Mouse (Mus musculus) cerebellum, adult 8-10 months (tissue): Measurements from ENCODE around the gene Cxcr2.
A peak's percentile ranks its signal among the peaks of the same experiment; 100 is the strongest.

ENCODE experiments used
- DNase-seq: peaks from one replicate; pipeline ENCODE4 v3.0.0; 2022

Gene Cxcr2

DNA sequence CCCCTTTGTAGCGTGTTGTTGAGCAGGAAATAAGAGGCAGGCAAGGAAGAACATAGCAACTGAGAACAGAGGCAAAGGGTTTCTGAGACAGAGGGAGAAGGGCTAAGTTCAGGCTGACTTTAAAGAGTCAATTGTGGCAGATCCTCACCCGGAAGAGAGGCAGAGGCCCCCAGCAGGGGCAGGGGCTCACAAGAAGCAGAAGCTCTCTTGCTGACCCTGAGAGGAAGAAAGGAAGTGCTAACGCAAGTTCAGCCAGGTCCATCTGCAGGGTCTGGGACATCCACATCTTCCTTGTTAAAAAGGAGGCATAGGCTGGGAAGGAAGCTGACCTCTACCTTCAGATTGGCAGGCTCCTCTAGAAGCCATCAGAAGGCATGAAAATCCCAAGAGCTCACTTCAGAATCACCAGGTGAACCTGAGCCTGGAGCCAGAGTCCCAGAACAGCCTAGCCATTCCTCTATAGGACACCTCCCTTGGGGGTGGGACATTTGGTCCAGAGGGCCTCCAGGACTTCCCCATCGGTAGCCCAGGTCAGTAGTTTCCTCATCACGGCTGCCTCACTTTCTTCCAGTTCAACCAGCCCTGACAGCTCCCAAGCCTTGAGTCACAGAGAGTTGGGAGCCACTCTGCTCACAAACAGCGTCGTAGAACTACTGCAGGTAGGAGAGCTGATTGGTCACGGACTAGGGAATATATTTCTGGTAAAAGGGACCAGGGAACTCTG lies at the start of gene Cxcr2:
TSS of gene Cxcr2 (plus strand) at position 529 of the 724 bp plus-strand sequence.
- no peak for DNase-seq

DNA sequence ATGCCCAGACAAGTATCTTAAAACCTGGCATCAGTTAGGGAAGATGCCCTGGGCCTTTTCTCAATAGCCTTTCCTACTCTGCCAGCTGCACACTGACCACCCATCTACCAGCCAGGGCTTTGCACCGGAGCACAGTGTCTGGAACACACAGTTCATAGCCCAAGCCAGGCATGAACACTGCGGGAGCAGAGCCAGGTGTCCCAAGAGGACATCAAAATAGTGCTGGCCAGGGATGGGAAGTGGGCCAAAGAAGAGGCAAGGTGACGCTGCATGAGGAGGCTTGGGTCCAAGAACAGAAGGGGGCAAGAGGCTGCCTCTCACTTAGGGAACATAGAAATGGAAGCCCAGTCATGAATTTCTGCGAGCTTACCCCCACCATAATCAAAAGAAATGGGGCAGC lies 48.1 kb upstream of the Cxcr2 start:
- no peak for DNase-seq

DNA sequence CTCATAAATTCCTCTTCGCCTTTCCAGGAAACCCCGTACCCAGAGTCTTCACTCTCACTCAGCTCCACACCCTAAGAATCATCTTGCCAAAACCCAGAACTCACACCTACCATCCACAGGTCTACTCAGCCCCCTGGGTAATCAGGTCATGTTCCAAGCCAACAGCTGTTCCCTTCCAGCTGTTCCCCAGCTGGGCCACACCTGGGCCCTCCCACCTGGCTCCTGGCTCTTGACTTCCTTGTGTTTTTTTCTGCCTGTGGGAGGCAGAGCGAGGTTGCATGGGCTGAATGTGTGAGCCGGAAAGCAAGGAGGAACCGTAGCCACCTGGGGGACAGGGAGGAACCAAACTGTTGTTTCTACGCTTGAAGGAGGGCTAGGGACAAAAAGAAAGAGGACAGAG lies 47.6 kb upstream of the Cxcr2 start:
- no peak for DNase-seq

DNA sequence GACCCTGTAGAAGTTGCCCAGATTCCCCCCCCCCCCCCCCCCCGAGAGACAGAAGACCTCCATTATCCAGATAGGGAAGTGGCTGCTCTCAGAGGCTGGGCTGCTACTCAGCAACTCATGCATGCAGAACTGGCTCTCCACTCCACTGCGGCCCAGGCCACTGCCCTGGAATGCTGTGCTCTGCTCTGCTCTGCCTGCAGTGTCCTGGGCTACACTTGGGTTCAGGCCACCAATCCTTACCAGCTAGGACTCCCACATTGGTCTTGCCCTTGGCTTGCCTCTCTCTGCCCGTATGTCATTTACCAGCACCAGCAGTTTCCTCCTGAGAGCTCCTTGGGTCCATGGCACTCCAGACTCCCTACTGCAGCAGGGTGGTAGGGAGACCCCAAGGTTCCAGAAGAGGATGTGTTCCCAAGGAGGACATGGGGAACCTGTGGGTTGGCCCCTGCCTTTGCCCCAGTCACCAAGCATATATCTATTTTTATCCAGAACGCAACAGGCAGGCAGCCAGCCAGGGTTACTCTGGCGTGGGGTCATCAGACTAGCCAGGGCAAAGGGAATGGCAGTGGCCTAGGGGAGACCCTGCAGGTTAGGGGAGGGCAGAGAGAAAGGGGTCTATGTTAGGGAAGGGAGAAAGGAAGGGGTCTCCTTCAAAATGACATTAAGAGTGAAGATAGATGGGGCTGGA lies 45.7 kb upstream of the Cxcr2 start:
- no peak for DNase-seq

DNA sequence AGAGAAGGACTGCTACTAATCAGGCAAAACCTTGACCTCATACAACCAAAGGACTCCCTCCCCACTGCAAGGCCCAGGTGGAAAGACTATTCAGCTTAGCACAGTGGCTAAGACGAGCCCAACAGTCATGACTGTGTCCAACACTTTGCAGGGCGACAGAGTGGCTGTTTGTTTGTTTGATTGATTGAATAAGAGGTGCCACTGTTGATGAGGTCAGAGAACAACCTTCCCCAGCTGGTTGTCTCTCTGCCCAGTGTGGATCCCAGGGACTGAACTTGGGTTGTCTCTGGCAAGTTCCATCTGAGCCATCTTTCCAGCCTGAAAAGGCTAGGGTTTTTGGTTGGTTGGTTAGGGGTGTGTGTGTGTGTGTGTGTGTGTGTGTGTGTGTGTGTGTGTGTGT lies 44.1 kb upstream of the Cxcr2 start:
- no peak for DNase-seq

DNA sequence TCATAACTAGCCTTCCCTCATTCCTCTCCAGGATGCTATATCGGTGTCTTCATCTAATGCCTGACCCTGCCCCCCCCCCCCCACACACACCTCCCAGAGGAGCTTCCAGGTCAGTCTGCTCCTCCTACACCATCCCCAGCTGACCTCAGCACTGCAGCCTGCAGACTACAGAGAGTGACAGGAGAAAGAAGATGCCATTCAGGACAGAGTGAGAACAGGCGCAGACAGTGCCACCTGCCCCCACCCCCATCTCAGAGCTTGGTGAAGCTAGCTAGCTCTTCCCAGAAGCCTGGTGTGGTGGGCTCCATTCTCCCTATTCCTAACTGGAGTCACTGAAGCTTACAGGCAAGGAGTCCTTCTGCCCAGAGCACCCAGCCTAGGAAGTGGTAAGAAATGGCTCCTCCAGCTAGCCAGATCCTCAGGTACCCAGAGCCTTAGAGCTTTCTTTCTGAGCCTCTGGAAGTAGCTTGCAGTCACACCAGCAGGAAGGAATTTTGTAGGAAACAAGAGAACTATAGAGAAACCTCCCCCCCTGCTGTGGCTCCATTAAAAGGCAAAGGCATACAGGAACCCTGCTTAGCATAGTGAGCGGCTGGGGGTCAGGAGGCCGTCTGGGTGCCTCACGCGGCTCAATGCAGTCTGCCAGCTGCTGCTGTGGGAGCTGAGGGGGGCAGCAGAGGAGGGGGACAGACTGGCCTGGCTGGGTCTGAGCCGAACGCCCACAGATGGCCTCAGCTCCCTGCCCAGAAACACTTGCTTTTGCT lies 42.7 kb upstream of the Cxcr2 start:
- no peak for DNase-seq

DNA sequence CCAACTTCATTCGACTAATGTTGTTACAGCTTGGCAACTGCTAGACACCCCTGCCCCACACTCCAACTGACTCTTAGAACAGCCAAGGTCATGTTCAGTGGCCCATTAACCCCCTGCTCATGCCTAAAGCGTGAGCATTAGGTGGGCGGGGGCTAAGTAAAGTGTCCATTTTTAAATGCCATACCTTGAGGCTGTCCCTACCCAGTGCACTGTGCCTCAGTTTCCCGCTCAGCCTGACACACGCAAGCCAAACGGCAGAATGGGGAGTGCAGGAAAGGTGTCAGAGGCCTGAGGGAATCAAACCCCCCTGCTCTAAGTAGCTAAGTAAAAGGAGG lies 42.1 kb upstream of the Cxcr2 start:
- no peak for DNase-seq

DNA sequence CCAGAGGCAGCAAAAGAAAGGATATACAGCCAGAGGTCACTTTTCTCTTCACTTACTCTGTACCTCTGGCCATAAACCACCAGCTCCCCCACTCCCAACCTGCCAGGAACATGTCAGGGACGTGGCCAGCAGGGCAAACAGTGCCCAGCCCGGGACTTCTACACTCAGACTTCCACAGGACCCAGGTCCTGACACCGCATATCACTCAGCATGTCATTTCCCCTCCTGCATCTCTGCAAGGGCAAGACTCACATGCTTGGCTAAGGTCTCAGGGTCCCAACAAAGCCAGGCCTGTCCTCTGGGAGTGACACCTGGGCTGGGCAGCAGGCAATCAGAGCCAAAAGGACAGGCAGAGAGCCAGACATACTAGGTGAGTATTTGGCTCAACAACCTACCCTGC lies 40.7 kb upstream of the Cxcr2 start:
- DNase-seq, result no peak

DNA sequence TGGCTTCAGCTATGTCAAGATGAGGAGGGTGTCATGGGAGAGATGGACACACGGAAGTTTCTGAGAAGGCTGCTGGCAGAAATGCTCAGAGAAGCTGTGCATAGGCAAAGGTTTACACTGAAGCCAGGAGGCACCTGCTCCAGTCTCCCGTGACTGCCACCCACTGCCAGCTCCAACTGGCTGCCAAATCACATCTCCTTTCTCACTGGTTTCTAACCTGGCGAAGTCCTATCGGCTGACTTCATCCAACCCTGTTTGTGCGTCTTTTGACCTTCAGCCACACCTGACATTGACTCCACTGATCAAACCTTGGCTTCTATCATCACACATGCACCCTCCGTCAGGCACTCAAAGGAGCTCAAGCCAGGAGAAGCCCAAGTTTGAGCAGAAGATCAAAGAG lies 35.9 kb upstream of the Cxcr2 start:
- DNase-seq, result no peak

DNA sequence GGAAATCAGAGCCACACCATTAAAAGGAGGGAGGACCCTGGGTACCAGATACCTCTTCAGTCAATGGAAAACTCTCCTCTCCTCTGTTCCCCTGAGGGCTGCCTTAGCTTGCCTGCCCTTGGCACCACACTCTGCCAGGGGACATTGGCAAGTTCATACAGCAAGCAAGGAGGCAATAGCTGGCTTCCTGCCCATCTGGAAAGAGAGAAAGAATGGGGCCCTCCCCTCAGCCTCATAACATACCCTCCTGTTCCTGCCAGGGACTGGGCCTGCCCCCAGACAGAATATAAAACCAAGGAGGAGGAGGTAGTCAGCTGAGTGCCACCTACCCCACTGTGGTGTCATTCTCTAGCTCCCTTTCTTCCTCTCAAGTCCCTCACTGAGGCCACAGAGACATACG lies 34.7 kb upstream of the Cxcr2 start:
- DNase-seq, result no peak

DNA sequence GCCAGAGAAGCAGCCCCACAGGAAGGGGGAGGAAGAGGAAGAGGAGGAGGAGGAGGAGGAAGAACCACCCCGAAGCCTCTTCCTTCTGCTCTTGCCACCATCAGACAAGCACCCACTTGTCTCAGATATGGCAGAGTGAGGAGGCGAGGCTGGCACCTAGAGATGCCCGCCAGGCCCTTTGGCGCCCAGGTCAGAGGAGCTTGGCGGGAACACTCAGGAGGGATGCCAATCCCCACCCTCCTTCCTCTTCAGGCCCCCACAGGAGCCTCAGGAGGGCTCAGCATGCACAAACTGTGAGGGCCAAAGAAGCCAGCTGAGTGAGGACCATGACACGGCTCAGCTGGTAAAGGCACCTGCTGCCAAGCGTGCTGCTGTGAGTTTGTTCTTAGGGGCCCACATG lies 32.7 kb upstream of the Cxcr2 start:
- DNase-seq, result no peak

DNA sequence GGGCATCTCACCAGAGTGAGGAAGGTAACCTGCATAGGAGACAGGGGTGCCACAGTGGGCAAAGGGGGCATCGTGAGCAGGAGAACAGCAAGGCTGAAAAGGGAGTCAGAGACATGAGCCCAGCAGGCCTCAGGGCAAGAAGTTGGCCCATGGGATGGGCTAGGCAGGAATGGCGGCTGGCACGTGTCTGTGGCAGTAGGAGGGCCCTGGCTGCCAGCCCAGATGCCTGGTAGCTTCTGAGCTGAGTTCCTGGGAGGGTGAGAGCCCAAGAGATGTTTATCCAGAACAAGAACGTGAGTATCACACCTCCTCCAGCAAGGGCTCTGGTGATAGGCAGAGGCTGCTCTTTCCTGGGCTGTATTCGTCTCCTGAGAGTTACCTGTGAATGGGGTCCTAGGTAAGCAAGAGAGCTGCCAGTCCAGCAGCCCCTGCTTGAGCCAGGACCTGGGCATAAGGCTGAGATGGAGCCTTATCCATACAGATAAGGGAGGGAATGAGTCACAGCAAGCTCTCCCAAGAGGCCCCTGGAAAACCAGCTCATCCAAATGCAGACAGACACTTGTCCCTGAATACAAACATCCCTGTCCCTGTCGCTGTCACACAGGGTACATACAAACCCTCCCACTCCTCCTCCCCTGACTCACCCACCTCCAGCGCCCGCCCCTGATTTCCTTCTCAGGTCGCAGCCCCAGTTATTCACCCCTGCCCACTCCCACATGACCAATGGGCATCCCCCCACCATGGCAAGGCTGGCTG lies 31.8 kb upstream of the Cxcr2 start:
- no peak for DNase-seq

DNA sequence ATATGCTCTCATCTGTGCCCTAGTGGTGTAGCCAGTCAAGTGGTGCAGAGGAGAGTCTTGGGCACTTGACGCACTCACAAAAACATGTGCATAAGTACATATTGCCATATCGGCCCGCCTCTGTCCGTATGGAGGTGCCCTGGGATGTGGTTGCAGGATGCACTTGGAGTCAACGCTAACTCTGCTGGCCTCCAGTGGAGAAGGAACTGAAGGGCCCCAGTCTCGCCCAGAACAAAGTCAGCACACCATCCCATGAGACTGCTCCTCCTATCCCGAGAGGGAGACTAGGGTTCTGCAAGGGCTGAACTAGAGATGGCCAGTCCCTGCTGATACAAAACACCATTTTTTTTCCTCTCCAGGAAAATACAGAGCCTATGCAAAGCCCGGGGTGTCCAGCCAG lies 30.6 kb upstream of the Cxcr2 start:
- DNase-seq, result no peak

DNA sequence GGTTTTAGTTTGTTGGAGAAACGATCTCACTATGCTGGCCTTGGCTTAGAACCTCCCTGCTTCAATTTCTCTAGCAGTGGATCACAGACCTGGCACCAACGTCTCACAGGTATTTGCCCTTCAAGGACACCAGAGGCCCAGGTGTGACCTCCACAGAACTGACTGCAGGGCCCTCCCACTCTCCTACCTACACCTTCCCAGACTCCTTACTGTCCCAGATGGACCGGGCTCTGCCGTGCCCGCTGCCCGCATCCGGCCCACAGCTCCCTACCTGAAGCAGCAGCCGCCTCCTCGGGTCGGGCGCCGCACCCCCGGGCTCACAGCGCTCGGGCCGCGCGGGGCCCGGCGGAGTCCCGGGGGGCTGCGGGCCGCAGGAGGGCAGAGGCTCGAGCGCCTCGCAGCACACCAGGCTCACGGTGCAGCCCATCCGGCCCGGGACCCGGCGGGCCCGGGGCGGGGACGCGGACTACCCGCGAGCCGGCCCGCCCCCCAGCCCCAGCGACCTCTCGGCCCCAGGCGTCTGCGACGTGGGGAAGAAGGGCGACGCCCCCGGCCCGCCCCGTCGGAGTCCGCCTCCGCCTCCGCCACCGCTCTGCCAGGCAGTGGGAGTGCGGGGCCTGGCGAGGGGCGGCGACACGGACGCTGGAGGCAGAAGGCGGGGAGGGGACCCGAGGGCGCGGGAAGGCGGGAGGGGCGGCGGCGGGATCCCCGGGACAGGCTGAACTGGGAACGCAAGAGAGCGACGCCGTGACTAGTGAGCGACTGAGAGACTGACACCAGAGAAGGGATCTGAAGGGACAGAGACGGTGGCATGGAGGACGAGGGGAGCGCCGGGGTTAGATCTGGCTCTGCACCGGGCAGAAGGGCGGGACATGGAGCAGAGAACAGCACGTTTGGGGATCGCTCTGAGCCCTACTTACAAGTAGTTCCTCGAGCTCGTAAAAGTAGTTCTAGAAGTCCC lies 29.5 kb upstream of the Cxcr2 start, which contains the start of gene Tns1:
TSS of gene Tns1 (minus strand) at position 429 of the 961 bp plus-strand sequence.
- DNase-seq, result no peak

DNA sequence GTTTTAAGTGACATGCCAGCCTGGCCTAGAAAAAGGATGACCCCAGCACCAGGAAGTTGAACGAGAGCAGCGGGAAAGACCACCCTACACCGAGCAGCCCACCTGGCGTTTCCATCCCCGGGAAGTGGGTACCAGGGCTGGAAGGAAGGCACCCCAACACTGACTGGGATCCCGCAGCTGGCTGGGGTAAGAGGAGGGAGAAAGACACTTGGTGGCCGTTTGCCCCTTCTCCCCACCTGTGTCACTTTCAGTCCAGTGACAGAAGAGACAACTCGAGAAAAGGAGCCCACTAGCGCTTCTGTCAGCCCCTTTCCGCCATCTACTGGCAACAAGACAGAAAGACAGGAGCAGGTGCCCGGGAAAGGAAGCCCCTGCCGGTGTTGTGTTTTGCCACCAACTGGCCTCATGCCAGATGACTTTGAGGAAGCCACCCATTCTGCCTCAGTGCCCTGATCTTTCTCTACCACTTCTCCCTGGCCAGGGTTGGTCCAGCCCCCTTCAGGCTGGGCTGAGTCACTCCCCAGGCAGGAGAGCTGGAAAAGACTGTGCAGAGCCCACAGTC lies 28.7 kb upstream of the Cxcr2 start, which contains the start of gene Rufy4:
TSS of gene Rufy4 (plus strand) at position 551 of the 562 bp plus-strand sequence.
- DNase-seq, result peak; percentile 35

DNA sequence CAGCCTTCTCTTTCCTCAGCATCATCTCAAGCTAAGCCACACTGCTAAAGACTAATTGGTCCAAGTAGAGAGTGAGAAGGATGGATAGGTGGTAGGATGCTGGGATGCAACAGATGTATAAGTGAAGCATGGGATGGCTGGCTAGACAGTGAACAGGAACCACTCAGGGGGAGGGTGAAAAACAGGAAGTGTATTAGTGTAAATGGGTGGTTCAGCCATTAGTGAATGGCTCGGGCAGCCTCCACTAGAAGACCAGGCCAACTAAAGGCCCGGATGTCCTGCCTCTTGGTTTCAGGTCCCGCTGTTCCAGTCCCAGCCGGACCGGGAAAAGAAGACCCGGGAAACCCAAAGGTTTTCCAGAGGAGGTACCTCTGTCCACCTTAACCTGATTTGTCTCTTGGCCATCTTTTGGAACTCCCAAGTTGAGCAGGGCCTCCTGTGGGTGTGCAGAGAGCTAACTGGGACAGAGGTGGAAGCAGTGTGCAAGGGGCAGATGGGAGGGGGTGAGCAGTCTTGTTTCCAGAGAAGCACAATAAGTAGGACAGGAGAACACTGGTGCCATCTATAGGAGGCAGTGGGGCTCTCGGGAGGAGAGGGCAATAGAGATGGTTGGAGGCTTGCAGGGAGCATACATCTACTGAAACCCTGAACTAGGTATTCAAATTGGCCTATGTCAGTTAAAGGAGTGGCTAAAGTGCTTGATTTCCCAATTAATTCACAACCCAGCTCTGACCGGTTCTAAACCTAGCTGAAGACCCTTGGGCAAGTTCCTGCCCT lies 22.7 kb upstream of the Cxcr2 start:
- DNase-seq, result no peak

DNA sequence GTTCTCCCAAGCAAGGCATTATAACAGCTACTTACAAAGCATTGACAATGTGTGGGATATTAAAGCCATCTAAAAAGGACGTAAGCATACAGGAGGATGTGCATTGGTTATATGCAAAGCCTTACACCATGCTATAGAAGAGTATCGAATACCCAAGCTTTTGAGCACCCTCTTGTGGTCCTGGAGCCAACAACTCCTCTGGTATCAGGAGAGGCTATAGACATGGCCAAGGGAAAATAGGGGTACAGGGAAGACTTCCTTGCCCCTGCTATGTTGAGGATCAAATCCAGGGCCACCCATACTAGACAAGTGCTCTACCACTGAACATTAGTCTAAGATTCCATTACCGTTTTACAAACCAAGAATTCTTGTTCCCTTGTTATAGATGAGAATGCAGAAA lies 21.8 kb upstream of the Cxcr2 start:
- DNase-seq, result no peak

DNA sequence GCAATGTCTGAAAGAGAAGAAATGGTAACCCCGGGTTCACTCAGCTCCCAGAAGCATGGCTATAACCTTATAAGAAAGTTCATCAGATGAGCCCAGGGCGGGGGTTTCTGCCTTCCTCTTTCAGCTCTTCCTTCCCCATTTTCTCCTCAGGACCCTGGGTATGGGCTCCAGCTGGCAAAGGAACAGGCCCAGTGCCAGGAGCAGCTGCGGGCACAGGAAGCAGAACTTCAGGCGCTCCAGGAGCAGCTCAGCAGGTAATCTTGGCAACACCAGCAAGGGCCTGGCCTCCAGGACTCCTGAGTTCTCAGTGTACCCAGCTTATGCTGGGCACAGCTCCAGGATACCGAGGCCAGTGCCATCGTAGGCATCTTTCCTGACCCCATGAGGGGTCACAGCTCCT lies 19.8 kb upstream of the Cxcr2 start:
- DNase-seq, result no peak

DNA sequence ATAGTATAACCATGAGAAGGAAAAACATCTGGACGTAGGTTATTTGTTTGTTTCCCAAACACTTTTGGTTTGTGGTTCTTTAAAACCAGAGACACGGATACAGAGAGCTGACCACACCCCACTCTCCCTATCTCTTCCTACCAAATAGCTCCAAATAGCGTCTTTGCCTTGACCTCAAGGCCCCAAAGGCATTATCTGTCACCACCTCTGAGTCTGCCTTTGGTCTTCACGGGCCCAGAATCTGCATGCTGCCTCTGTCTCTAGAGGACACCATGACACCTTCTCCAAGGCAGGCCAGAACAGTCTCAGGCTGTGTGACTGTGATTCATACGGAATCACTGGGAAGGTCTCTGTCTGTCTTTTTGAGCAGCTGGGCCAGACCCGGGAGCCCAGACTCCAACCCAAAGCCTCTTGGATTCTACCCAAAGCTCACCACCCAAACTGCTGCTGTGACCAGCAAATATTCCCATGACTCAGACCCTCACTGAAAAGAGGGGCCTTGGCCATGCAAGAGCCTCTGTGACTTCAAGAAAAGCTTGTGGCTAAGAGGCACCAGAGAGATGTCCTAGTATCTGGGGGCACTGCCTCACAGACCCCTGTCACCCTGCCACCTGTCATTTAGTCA lies 18.4 kb upstream of the Cxcr2 start:
- DNase-seq, result no peak

DNA sequence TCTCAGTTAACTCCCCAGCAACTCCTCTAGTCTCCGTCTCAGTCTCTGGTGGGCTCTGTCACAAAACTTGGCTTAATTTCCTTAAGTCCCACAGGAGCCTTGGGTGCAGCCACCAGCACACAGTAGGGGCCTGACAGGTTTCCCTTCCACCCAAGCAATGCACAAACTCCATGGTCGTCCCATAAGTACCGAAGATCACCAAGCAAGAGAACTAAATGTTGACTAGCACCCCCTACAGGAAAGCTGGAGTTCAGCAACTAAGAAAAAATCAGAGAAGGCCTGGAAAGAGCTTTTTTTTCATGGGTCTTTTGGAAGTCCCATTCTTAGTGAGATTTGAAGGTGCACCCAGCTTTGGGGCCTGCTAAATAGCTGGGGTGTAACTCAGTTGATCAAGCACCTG lies 14.4 kb upstream of the Cxcr2 start:
- no peak for DNase-seq
